Mouse (Mus musculus): Measurements from ENCODE around the gene Zcchc13.

- TF ChIP-seq ZKSCAN1 (IDR thresholded peaks at IDR 0.05; ENCODE audit: low read depth, low read length) (no peak), MAX (IDR thresholded peaks at IDR 0.05; ENCODE audit: low read length) (no peak), MEF2A (IDR thresholded peaks at IDR 0.05; ENCODE audit: extremely low read depth, insufficient replicate concordance, low read depth, low read length, poor library complexity, severe bottlenecking) (no peak), CHD2 (IDR thresholded peaks at IDR 0.05; ENCODE audit: low read length) (no peak), ELF1 (IDR thresholded peaks at IDR 0.05; ENCODE audit: low read depth, low read length) (no peak), CTCF (IDR thresholded peaks at IDR 0.05 in 2 of 3, conservative IDR thresholded peaks at IDR 0.05 in 1 of 3; ENCODE audit: control insufficient read depth in 1 of 3, insufficient read depth in 1 of 3, low read depth in 2 of 3, low read length in 3 of 3, poor library complexity in 1 of 3, severe bottlenecking in 1 of 3) (no peak), POLR2A (IDR thresholded peaks at IDR 0.05; ENCODE audit: control insufficient read depth in 1 of 2, insufficient read depth in 1 of 2, low read depth in 1 of 2, low read length in 2 of 2, poor library complexity in 1 of 2) (no peak), MAZ (IDR thresholded peaks at IDR 0.05; ENCODE audit: low read depth, low read length) (no peak), GATA1 (IDR thresholded peaks at IDR 0.05; ENCODE audit: low read depth, low read length) (no peak), POLR2AphosphoS5 (IDR thresholded peaks at IDR 0.05; ENCODE audit: borderline replicate concordance, low read depth, low read length) (no peak), SIN3A (IDR thresholded peaks at IDR 0.05; ENCODE audit: low read length) (no peak), USF1 (IDR thresholded peaks at IDR 0.05; ENCODE audit: low read depth, low read length) (no peak), NRF1 (IDR thresholded peaks at IDR 0.05; ENCODE audit: insufficient read depth, low read depth, low read length, poor library complexity, severe bottlenecking) (no peak)
These were observed 20.0 kb upstream of the Zcchc13 start for GRCm38 (mm10) chrX:103610401-103610800.
